Comparison of ENCODE assay signal across 10 mouse cellular contexts in genomic region chr17:69604698-69605097, GRCm38 (mm10).
A peak's percentile ranks its signal among the peaks of the same experiment; 100 is the strongest.
DNase-seq lines count a peak whose midpoint lies in the region; ATAC-seq and TF ChIP-seq lines count a peak whose summit lies in the region.
"Had no signal": no experiment of that assay in that cellular context is flagged by ENCODE, and none has a peak within 500 bp of the region (broad histone marks: within the 10 kb centered on the region; RNA-seq: fewer than 3 reads in every experiment).

No protein-coding gene starts in this region.

- no peaks in the 10 kb centered on the region for H3K36me3 ChIP-seq in lung, embryonic 14.5 days (ENCODE audit: insufficient read depth)
- H3K36me3 ChIP-seq: limb, embryonic 15.5 days had no signal

- peak; percentile 2 for DNase-seq in lung, embryonic 14.5 days
- DNase-seq in lung, postnatal 4 days = no peak
- peak; percentile 49 to 79 for DNase-seq in layer of hippocampus, adult 2 months (ENCODE audit: low spot score in 2 of 2)
- peak; percentile 46 for DNase-seq in right cerebral cortex, postnatal 14 days
- no peak for DNase-seq in lung, adult 18-20 months
- no peak for DNase-seq in ovary, postnatal 36 days (ENCODE audit: low spot score)
- DNase-seq in urinary bladder, postnatal 25 days (ENCODE audit: low spot score) = no peak

- no peak overlapping the region for H3K4me2 ChIP-seq in lung, embryonic 14.5 days
- H3K4me2 ChIP-seq: limb, embryonic 15.5 days had no signal

- no peak overlapping the region for H3K27ac ChIP-seq in lung, embryonic 14.5 days (ENCODE audit: low read depth)
- H3K27ac ChIP-seq in layer of hippocampus, adult 2 months = no peak overlapping the region
- H3K27ac ChIP-seq: limb, embryonic 15.5 days had no signal

- H3K4me1 ChIP-seq in lung, embryonic 14.5 days (ENCODE audit: insufficient read depth) = no peaks in the 10 kb centered on the region
- H3K4me1 ChIP-seq: limb, embryonic 15.5 days had no signal

- 59% methylated on average over 6 of the region's 6 CpGs for WGBS in lung, embryonic 14.5 days

- no peak overlapping the region for H3K9ac ChIP-seq in lung, embryonic 14.5 days
- H3K9ac ChIP-seq: limb, embryonic 15.5 days had no signal

- no peak for ATAC-seq in lung, embryonic 14.5 days (ENCODE audit: insufficient read depth)
- peak; percentile 58; the same call in 1 of the 2 replicates for ATAC-seq in cerebellum, adult (ENCODE audit: insufficient number of reproducible peaks, low FRiP score, low TSS enrichment)
- ATAC-seq: activated CD4-positive, CD25-positive, alpha-beta regulatory T cell, adult 4 months had no signal

- no peaks in the 10 kb centered on the region for H3K9me3 ChIP-seq in lung, embryonic 14.5 days (ENCODE audit: low read depth, low read length)
- H3K9me3 ChIP-seq: limb, embryonic 15.5 days had no signal

- TF ChIP-seq CTCF in lung, embryonic 14.5 days (IDR thresholded peaks at IDR 0.05; ENCODE audit: low read depth) = peak; percentile 19; the same call in 1 of the 2 replicates
- TF ChIP-seq CTCF in layer of hippocampus, adult 2 months (conservative IDR thresholded peaks at IDR 0.05) = peak; percentile 92

- no peak overlapping the region for H3K4me3 ChIP-seq in lung, embryonic 14.5 days (ENCODE audit: low read depth, low read length)
- H3K4me3 ChIP-seq in layer of hippocampus, adult 2 months = no peak overlapping the region
- H3K4me3 ChIP-seq: limb, embryonic 15.5 days had no signal

- H3K27me3 ChIP-seq in lung, embryonic 14.5 days (ENCODE audit: insufficient read depth, low read length) = no peaks in the 10 kb centered on the region
- H3K27me3 ChIP-seq: limb, embryonic 15.5 days had no signal

Comparison
In these comparisons a context has a peak if more than half of its experiments do, and no peak if none do; other contexts are left out.
1. DNase-seq: peak in lung, embryonic 14.5 days (single experiment), layer of hippocampus, adult 2 months (2 of 2) and right cerebral cortex, postnatal 14 days (single experiment); none in lung, postnatal 4 days (0 of 2), lung, adult 18-20 months (0 of 2), ovary, postnatal 36 days (single experiment) and urinary bladder, postnatal 25 days (single experiment).